Comparison of ENCODE assay signal across 39 mouse cellular contexts in genomic region chr3:89401329-89401728, GRCm38 (mm10). TPM values are rescaled to one million over a fixed set of nuclear protein-coding genes. Genes with fewer than 3 reads are reported as not detected.
"Had no signal": no experiment of that assay in that cellular context is flagged by ENCODE, and none has a peak within 500 bp of the region (broad histone marks: within the 10 kb centered on the region; RNA-seq: fewer than 3 reads in every experiment).

No protein-coding gene starts in this region.

- H3K27ac ChIP-seq: heart, embryonic 10.5 days; heart, embryonic 13.5 days; heart, embryonic 15.5 days; hindbrain, embryonic 10.5 days; hindbrain, embryonic 12.5 days; hindbrain, embryonic 13.5 days; hindbrain, embryonic 14.5 days; hindbrain, embryonic 15.5 days; hindbrain, postnatal 0 days; intestine, embryonic 15.5 days; kidney, embryonic 15.5 days; kidney, postnatal 0 days; layer of hippocampus, adult 2 months had no signal

- ATAC-seq: hindbrain, embryonic 16.5 days; hindbrain, postnatal 0 days; inflammation-experienced regulatory T-cells, adult 6 months; intestine, embryonic 15.5 days had no signal

- H3K4me3 ChIP-seq: heart, embryonic 10.5 days; heart, embryonic 12.5 days; heart, embryonic 13.5 days; heart, embryonic 15.5 days; hindbrain, embryonic 10.5 days; hindbrain, embryonic 12.5 days; hindbrain, embryonic 13.5 days; hindbrain, embryonic 15.5 days; intestine, embryonic 15.5 days; kidney, embryonic 15.5 days; layer of hippocampus, adult 2 months had no signal

- H3K9me3 ChIP-seq: heart, embryonic 10.5 days; heart, embryonic 12.5 days; heart, embryonic 13.5 days; heart, embryonic 15.5 days; hindbrain, embryonic 10.5 days; hindbrain, embryonic 12.5 days; hindbrain, embryonic 13.5 days; hindbrain, embryonic 15.5 days; intestine, embryonic 15.5 days; kidney, embryonic 15.5 days had no signal

- H3K9ac ChIP-seq: heart, embryonic 12.5 days; heart, embryonic 13.5 days; heart, embryonic 15.5 days; hindbrain, embryonic 12.5 days; hindbrain, embryonic 13.5 days; hindbrain, embryonic 14.5 days; hindbrain, embryonic 15.5 days; intestine, embryonic 15.5 days; kidney, embryonic 15.5 days had no signal

- DNase-seq: heart, postnatal 10 days; heart, postnatal 14 days; heart, postnatal 36 days; heart, postnatal 4 days; kidney, adult 11 months; kidney, adult 18-20 months; kidney, adult 2 months; kidney, adult 8-10 months; kidney, adult 9 months; kidney, postnatal 10 days; kidney, postnatal 14 days; kidney, postnatal 25 days; kidney, postnatal 36 days; kidney, postnatal 4 days; layer of hippocampus, adult 9-11 months; layer of hippocampus, postnatal 36 days had no signal

- H3K4me2 ChIP-seq: heart, embryonic 11.5 days; heart, embryonic 12.5 days; heart, embryonic 13.5 days; heart, embryonic 15.5 days; hindbrain, embryonic 12.5 days; hindbrain, embryonic 13.5 days; hindbrain, embryonic 14.5 days; hindbrain, embryonic 15.5 days; intestine, embryonic 15.5 days; kidney, embryonic 15.5 days had no signal

- H3K27me3 ChIP-seq: heart, embryonic 12.5 days; heart, embryonic 13.5 days; heart, embryonic 15.5 days; intestine, embryonic 15.5 days; kidney, embryonic 15.5 days had no signal

RNA-seq across cellular contexts. Expression of gene Lenep, which starts 1.3 kb away (rescaled TPM):
- total RNA-seq: hindbrain, postnatal 0 days had no signal
- polyA plus RNA-seq: heart, embryonic 10.5 days; heart, embryonic 11.5 days; heart, embryonic 12.5 days; heart, embryonic 13.5 days; heart, embryonic 14.5 days; heart, embryonic 15.5 days; heart, embryonic 16.5 days; heart, postnatal 0 days; hindbrain, embryonic 14.5 days; hindbrain, embryonic 16.5 days; hindbrain, postnatal 0 days; intestine, embryonic 14.5 days; intestine, embryonic 15.5 days; kidney, adult 2 months; kidney, embryonic 14.5 days; large intestine, adult 2 months had no signal
